Mouse (Mus musculus) bone marrow, adult 2 months (tissue): Measurements from ENCODE around the gene Olfr270.

Experiments
- CTCF ChIP-seq: fragments of 200-500 bp; IDR thresholded peaks from 2 replicates; pipeline ENCODE4 v1.5.1; 2011; ENCODE audit warnings: low read length, control low read depth; ENCODE audit not compliant: control insufficient read depth, insufficient read depth
- POLR2A ChIP-seq: fragments of 200-500 bp; IDR thresholded peaks from 2 replicates; pipeline ENCODE4 v1.6.1; 2011; ENCODE audit warnings: low read depth, mild to moderate bottlenecking, control low read depth, low read length, borderline replicate concordance; ENCODE audit not compliant: control insufficient read depth

DNA sequence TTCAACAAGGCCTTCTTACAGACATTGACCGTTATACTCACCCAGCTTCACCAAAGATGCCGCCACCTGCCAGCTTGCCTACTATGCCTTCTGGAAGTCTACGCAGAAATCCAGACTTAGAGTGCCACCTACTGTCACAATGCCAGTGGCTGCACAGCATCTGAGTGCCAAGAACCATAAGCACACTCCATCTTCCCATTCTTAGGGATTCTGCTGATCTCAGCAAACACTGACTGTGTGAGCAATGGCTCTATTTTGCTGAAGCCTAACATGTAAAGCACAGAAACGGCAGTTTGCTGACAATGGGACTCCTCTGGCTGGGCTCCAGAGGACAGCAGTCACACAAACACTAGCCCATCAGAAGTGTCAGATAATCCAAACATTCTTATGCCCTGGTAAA is 5.7 kb upstream of the Olfr270 start:
- no peak for TF ChIP-seq POLR2A
- peak; percentile 46 for TF ChIP-seq CTCF
